Mouse (Mus musculus): Measurements from ENCODE around the gene Sall2. TPM values are rescaled to one million over a fixed set of nuclear protein-coding genes. Genes with fewer than 3 reads are reported as not detected.
"Not testable (repeated sequence)": the region's sequence is repeated elsewhere in the genome, so short reads cannot be mapped to it uniquely, and the experiment has no call there.

The Sall2 gene
- polyA plus RNA-seq, 1 experiment from 2014 or later, result 34.7 TPM

DNA sequence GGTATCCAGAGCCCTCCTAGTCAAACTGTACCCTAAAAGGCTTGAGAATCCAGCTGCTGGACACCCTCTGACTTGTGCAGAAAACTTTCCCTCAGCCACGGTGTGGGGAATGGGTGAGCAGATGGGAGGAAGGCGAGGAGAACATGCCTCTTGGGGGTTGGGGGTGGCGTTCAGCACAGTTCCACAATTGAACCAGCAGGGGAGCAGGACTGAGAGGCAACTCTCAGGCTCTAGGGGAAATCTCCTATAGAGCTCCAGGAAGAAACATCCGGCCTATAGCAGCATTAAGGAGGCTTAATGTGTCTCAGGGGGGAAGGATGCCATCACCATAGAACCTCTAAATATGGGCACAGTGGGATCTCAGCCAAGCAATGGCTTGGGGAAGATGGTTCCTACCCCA lies 2.7 kb downstream of the Sall2 start:
- Histone ChIP-seq H3K36me3 (ENCODE audit: control insufficient read depth, insufficient read depth) (no peaks in the 10 kb centered on the region), H3K4me1 (replicated peaks; ENCODE audit: control insufficient read depth, insufficient read depth, low read length) (peaks cover 22% of the 10 kb centered on the region), H3K27me3 (replicated peaks; ENCODE audit: control insufficient read depth, insufficient read depth, low read length) (no peaks in the 10 kb centered on the region), H3K4me2 (ENCODE audit: low read length) (peak overlapping the region; percentile 17; the same call in 1 of the 2 replicates), H3K4me3 (replicated peaks; ENCODE audit: low read length) (no peak overlapping the region), H3K27ac (ENCODE audit: low read length) (no peak overlapping the region), H3K9me3 (ENCODE audit: control insufficient read depth, low read length) (no peaks in the 10 kb centered on the region), H3K9ac (replicated peaks; ENCODE audit: low read depth, low read length) (no peak overlapping the region)
- WGBS, result 6% methylated on average over 4 of the region's 4 CpGs
- ATAC-seq, result peak; percentile 41

DNA sequence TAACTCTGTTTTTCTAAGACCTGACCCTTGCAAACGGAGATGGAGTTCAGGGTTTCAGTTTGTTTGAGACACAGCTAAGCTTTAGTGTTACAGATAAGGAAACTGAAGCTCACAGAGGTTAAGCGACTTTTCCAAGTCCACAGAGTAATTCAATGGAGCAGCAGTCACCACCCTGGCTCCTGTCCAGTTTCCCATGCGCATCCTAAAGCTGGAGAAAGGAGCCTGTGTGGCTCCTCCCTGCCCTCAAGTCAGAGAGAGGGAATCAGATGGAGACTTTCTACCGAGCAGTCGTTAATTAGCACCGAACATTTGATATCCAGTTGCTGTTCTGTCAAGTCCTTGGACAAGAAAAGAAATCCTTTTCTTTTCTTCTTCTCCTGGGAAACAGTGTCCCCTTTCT lies 9.2 kb downstream of the Sall2 start:
- H3K9me3 ChIP-seq (ENCODE audit: control insufficient read depth, low read length), result no peaks in the 10 kb centered on the region
- H3K9ac ChIP-seq (replicated peaks; ENCODE audit: low read depth, low read length), result no peak overlapping the region
- H3K36me3 ChIP-seq (ENCODE audit: control insufficient read depth, insufficient read depth), result no peaks in the 10 kb centered on the region; the same call in 1 of the 2 replicates
- 33% methylated on average over 6 of the region's 6 CpGs for WGBS
- ATAC-seq, result no peak
- peaks cover 18% of the 10 kb centered on the region for H3K4me1 ChIP-seq (replicated peaks; ENCODE audit: control insufficient read depth, insufficient read depth, low read length)
- H3K4me2 ChIP-seq (ENCODE audit: low read length), result no peak overlapping the region
- H3K27ac ChIP-seq (ENCODE audit: low read length), result no peak overlapping the region
- no peak overlapping the region for H3K4me3 ChIP-seq (replicated peaks; ENCODE audit: low read length)
- no peaks in the 10 kb centered on the region for H3K27me3 ChIP-seq (replicated peaks; ENCODE audit: control insufficient read depth, insufficient read depth, low read length)

DNA sequence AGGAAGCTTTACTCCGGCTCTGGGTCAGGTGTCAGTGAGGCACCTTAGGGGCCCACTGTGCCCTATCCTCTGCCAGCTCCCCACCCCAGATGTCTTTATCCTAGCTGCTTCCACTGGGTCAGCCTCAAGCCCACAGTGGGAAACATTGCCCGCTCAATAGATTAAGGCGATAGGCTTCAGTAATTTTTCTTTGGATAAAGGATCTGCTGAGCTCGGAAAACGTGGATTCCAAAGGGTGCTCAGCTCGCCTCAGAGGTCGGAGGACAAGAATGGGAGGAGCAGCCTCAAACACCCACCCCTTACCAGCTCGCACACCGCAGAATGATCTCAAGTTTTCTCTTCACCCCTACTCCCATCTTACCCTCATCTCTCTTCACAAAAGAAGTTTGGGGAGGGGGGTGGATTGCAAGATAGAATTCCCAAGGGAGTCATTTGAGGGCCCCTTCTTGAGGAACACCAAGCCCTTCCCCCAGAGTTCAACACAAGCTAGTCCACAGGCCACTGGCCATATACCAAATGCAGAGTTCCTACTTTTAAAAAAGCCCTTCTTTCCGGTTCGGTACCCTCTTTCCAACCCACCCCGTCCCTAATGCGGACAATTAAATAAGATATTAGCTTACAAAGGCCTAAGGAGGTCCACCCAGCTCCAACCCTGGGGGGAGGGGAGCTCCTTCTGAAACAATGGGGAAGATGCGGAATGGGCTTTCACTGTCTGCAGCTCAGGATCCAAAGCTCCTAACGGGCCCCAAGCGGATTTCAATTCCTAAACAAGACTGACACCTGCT lies 11.9 kb downstream of the Sall2 start:
- ATAC-seq, result peak; percentile 62
- 3% methylated on average over 15 of the region's 16 CpGs for WGBS
- H3K27ac ChIP-seq (ENCODE audit: low read length), result peak overlapping the region; percentile 91
- H3K4me2 ChIP-seq (ENCODE audit: low read length), result peak overlapping the region; percentile 78
- peak overlapping the region; percentile 84 for H3K4me3 ChIP-seq (replicated peaks; ENCODE audit: low read length)
- H3K9me3 ChIP-seq (ENCODE audit: control insufficient read depth, low read length), result no peaks in the 10 kb centered on the region
- peaks cover 17% of the 10 kb centered on the region for H3K36me3 ChIP-seq (ENCODE audit: control insufficient read depth, insufficient read depth)
- H3K4me1 ChIP-seq (replicated peaks; ENCODE audit: control insufficient read depth, insufficient read depth, low read length), result peaks cover 36% of the 10 kb centered on the region
- no peaks in the 10 kb centered on the region for H3K27me3 ChIP-seq (replicated peaks; ENCODE audit: control insufficient read depth, insufficient read depth, low read length)
- H3K9ac ChIP-seq (replicated peaks; ENCODE audit: low read depth, low read length), result peak overlapping the region; percentile 92

DNA sequence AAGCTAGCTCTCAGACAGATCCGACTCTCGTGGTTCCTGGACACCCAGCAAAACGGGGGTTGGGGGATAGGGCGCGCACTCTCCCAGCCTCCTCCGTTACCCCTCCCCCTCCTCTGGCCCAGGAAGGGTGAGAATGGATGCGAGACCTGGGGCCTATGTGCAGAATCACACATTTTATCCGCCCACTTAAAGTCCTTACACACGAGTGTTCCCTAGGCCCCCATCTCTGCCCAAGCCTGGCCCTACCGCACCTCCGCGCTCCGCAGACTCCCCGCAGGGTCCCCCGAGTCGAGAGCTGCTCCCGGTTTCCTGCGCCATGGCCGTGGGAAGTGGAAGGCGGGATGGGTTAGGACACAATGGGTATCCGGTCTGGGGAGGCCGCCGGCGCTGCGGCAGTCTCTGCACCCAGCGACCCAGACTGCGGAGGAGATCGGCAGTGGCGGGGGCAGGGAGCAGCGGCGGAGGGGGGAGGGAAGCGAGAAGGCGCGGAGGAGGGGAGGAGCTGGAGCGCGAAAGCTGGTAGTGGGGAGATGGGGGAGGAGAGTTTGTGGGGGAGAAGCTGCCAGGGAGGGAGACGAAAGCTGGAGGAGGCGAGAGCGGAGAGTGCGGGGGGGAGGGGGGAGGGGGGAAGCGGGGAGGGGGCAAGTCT lies 12.6 kb downstream of the Sall2 start:
- 0% methylated on average over 31 of the region's 41 CpGs for WGBS
- Histone ChIP-seq H3K4me2 (ENCODE audit: low read length) (peak overlapping the region; percentile 78), H3K4me3 (replicated peaks; ENCODE audit: low read length) (peak overlapping the region; percentile 84), H3K27ac (ENCODE audit: low read length) (peak overlapping the region; percentile 91), H3K9ac (replicated peaks; ENCODE audit: low read depth, low read length) (peak overlapping the region; percentile 92), H3K9me3 (ENCODE audit: control insufficient read depth, low read length) (no peaks in the 10 kb centered on the region), H3K27me3 (replicated peaks; ENCODE audit: control insufficient read depth, insufficient read depth, low read length) (no peaks in the 10 kb centered on the region), H3K36me3 (ENCODE audit: control insufficient read depth, insufficient read depth) (peaks cover 17% of the 10 kb centered on the region), H3K4me1 (replicated peaks; ENCODE audit: control insufficient read depth, insufficient read depth, low read length) (peaks cover 43% of the 10 kb centered on the region)
- peak; percentile 84 for ATAC-seq

DNA sequence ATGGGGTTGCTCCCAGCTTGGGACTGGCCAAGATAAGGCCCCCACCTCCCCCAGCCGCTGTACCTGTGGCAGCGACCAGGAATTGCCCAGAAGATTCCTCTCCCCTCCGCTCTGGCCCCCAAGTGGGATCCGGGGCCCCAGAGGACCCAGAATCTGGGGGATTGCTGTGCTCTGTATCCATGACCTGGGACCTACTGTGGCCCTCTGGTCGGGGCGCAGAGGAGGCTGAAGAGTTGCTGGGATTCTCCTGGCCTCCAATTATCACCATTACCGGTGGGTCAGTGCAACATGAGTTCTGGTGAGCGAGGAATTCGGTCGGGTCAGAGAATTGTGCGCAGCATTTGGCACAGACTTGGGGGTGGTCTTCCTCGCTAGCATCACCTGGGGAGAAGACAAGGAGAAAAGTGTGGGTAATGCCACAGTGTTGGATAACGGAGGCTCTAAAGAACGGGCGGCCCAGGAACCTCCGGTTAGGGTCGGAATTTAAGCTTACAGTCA lies 13.2 kb downstream of the Sall2 start:
- Histone ChIP-seq H3K27ac (ENCODE audit: low read length) (peak overlapping the region; percentile 91), H3K27me3 (replicated peaks; ENCODE audit: control insufficient read depth, insufficient read depth, low read length) (no peaks in the 10 kb centered on the region), H3K9ac (replicated peaks; ENCODE audit: low read depth, low read length) (peak overlapping the region; percentile 92), H3K36me3 (ENCODE audit: control insufficient read depth, insufficient read depth) (peaks cover 17% of the 10 kb centered on the region), H3K4me1 (replicated peaks; ENCODE audit: control insufficient read depth, insufficient read depth, low read length) (peaks cover 49% of the 10 kb centered on the region), H3K9me3 (ENCODE audit: control insufficient read depth, low read length) (no peaks in the 10 kb centered on the region), H3K4me2 (ENCODE audit: low read length) (peak overlapping the region; percentile 78), H3K4me3 (replicated peaks; ENCODE audit: low read length) (peak overlapping the region; percentile 84)
- 11% methylated on average over 17 of the region's 17 CpGs for WGBS
- ATAC-seq, result peak; percentile 2

DNA sequence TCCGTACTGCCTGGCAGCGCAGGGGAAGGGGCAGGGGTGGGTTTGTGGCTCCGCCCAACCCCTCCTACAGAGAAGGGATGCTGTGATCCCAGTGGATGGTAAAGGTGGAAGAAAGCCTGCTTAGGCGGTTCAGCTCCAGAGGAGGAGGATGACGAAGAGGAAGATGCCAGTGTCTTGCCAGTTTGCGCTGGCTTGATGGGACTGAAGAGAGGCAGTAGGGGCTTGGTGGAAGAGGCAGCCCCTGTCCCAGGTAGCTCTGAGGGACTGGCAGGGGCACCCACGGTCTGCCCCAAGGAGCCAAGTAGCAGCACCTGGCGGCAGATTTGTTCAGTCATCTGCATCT lies 13.8 kb downstream of the Sall2 start:
- Histone ChIP-seq H3K27me3 (replicated peaks; ENCODE audit: control insufficient read depth, insufficient read depth, low read length) (no peaks in the 10 kb centered on the region), H3K9ac (replicated peaks; ENCODE audit: low read depth, low read length) (peak overlapping the region; percentile 92; the same call in 1 of the 2 replicates), H3K9me3 (ENCODE audit: control insufficient read depth, low read length) (no peaks in the 10 kb centered on the region), H3K36me3 (ENCODE audit: control insufficient read depth, insufficient read depth) (peaks cover 17% of the 10 kb centered on the region), H3K4me3 (replicated peaks; ENCODE audit: low read length) (peak overlapping the region; percentile 84), H3K4me2 (ENCODE audit: low read length) (peak overlapping the region; percentile 78), H3K27ac (ENCODE audit: low read length) (no peak overlapping the region), H3K4me1 (replicated peaks; ENCODE audit: control insufficient read depth, insufficient read depth, low read length) (peaks cover 49% of the 10 kb centered on the region)
- 42% methylated on average over 8 of the region's 8 CpGs for whole genome bisulfite sequencing
- ATAC-seq, result no peak

DNA sequence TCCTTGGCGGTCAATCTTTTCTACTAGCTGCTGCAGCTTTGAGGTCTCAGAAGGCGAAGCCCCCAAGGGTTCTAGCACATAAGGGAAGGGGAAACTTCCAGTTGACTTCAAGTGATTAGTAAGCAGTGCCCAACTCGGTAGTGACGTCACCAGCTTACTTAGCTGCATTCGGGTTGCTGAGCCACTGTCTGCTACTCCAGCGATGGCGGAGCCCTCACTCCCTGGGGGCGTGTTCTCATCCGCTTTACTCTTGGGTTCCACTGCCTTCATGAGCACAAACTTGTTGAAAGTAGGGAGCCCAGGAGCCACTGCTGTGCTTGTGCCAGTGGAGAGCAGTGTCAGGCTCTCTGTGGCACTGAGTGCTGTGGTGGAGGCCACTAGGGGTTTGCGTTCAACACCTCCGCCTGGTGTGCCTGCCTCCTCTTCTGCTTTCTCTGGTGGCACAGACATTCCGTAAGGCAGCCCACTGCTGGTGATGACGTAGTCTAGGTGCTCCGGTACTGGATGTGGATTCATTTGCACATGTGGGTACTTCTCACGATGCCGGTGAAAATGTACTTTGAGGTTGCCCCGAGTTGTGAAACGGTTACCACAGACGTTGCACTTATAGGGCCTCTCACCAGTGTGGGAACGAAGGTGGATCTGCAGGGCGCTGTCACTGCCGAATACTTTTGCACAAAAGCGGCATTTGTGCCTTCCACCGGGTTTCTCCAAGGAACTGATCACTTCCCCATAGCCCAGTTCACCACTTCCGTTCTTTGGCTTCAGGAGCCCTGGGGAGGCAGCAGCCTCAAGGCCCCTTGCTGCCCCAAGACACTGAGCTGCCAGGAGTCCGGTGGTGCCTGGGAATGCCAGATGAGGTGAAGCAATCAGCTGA lies 14.4 kb downstream of the Sall2 start:
- Histone ChIP-seq H3K27ac (ENCODE audit: low read length) (no peak overlapping the region), H3K9ac (replicated peaks; ENCODE audit: low read depth, low read length) (no peak overlapping the region), H3K36me3 (ENCODE audit: control insufficient read depth, insufficient read depth) (peaks cover 17% of the 10 kb centered on the region), H3K9me3 (ENCODE audit: control insufficient read depth, low read length) (no peaks in the 10 kb centered on the region), H3K4me3 (replicated peaks; ENCODE audit: low read length) (peak overlapping the region; percentile 84; the same call in 1 of the 2 replicates), H3K27me3 (replicated peaks; ENCODE audit: control insufficient read depth, insufficient read depth, low read length) (no peaks in the 10 kb centered on the region), H3K4me2 (ENCODE audit: low read length) (peak overlapping the region; percentile 78; the same call in 1 of the 2 replicates), H3K4me1 (replicated peaks; ENCODE audit: control insufficient read depth, insufficient read depth, low read length) (peaks cover 49% of the 10 kb centered on the region)
- ATAC-seq, result no peak
- WGBS, result 83% methylated on average over 26 of the region's 26 CpGs

DNA sequence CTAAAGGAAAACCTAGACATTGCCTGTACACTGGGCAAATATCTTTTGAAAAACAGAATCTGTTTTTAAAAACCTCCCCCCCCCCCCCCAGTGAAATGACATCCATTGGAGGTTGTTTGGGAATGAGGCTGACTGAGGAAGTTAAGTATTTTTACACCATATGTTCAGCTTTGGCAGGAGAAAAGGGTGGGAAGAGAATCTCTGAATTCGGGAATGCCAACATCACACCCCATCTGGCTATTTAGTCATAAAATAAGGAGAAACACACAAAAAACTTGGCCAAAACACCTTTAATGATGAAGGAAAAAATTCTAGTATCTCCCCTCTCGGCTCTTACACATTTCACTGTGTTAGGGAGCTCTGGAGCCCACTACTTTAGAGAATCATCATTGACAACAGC lies 17.7 kb downstream of the Sall2 start:
- peaks cover 42% of the 10 kb centered on the region for H3K4me1 ChIP-seq (replicated peaks; ENCODE audit: control insufficient read depth, insufficient read depth, low read length)
- no peak overlapping the region for H3K27ac ChIP-seq (ENCODE audit: low read length)
- H3K9me3 ChIP-seq (ENCODE audit: control insufficient read depth, low read length), result no peaks in the 10 kb centered on the region
- H3K4me3 ChIP-seq (replicated peaks; ENCODE audit: low read length), result no peak overlapping the region
- ATAC-seq, result peak; percentile 26; the same call in 1 of the 2 replicates
- WGBS, result 60% methylated on average over 2 of the region's 2 CpGs
- H3K36me3 ChIP-seq (ENCODE audit: control insufficient read depth, insufficient read depth), result peaks cover 17% of the 10 kb centered on the region
- H3K27me3 ChIP-seq (replicated peaks; ENCODE audit: control insufficient read depth, insufficient read depth, low read length), result no peaks in the 10 kb centered on the region
- no peak overlapping the region for H3K9ac ChIP-seq (replicated peaks; ENCODE audit: low read depth, low read length)
- H3K4me2 ChIP-seq (ENCODE audit: low read length), result peak overlapping the region; percentile 8

DNA sequence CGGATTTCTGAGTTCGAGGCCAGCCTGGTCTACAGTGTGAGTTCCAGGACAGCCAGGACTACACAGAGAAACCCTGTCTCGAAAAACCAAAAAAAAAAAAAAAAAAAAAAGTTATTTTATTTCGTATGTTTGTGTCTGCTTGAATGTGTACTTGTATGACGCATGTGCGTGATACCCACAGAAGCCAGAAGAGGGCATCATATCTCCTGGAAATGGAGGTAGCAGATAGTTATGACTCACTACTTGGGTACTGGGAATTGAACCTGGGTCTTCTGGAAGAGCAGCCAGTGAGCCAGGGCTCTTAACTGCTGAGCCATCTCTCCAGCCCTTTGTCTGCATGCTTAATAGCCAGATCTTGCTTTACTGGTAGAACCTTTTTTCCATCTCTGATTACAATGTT lies 18.2 kb downstream of the Sall2 start:
- peaks cover 42% of the 10 kb centered on the region for H3K4me1 ChIP-seq (replicated peaks; ENCODE audit: control insufficient read depth, insufficient read depth, low read length)
- ATAC-seq; H3K9ac ChIP-seq (replicated peaks; ENCODE audit: low read depth, low read length); H3K4me3 ChIP-seq (replicated peaks; ENCODE audit: low read length); H3K27me3 ChIP-seq (replicated peaks; ENCODE audit: control insufficient read depth, insufficient read depth, low read length); H3K27ac ChIP-seq (ENCODE audit: low read length); H3K4me2 ChIP-seq (ENCODE audit: low read length); H3K9me3 ChIP-seq (ENCODE audit: control insufficient read depth, low read length): not testable (repeated sequence)
- peaks cover 17% of the 10 kb centered on the region for H3K36me3 ChIP-seq (ENCODE audit: control insufficient read depth, insufficient read depth)
- 96% methylated on average over 5 of the region's 6 CpGs for WGBS

All from forebrain, embryonic 16.5 days (tissue).